Mouse (Mus musculus): Measurements from ENCODE around the gene Klrk1. TPM values are rescaled to one million over a fixed set of nuclear protein-coding genes. Genes with fewer than 3 reads are reported as not detected.
"Not testable (repeated sequence)": the region's sequence is repeated elsewhere in the genome, so short reads cannot be mapped to it uniquely, and the experiment has no call there.

Gene Klrk1
- polyA plus RNA-seq (2012; ENCODE audit: insufficient read depth, low replicate concordance), result not detected in 2 replicates

DNA sequence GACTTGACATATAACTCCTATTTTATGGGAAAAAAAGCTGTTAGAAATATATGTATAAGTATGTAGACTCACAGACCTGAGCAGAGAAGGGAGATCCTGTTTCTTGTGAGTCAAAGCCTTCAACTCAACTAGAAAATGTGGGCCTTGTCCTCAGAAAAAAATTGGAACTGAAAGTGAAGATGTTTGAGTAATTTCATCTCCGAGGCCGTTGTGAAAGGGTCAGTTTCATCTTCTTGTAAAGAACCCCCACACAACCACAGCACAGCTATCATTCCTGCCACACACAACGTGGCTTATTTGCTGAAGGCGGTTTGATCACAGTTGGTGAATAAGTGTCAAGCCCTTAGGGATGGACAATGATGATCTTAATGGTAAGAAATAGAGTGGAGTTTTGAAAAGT is at the start of gene Klrk1:
Gene Klrk1, minus strand, starts transcription at position 130 of the 400 bp plus-strand sequence.
- Histone ChIP-seq H3K4me1 (no peaks in the 10 kb centered on the region), H3K36me3 (replicated peaks; ENCODE audit: low read length) (no peaks in the 10 kb centered on the region), H3K4me3 (replicated peaks) (no peak within 1 kb of the TSS), H3K27me3 (replicated peaks) (no peaks in the 10 kb centered on the region), H3K9me3 (no peaks in the 10 kb centered on the region)
- TF ChIP-seq FLI1 (IDR thresholded peaks at IDR 0.05; ENCODE audit: low read length) (no peak), GATA1 (IDR thresholded peaks at IDR 0.05; ENCODE audit: borderline replicate concordance, low read length) (no peak)

DNA sequence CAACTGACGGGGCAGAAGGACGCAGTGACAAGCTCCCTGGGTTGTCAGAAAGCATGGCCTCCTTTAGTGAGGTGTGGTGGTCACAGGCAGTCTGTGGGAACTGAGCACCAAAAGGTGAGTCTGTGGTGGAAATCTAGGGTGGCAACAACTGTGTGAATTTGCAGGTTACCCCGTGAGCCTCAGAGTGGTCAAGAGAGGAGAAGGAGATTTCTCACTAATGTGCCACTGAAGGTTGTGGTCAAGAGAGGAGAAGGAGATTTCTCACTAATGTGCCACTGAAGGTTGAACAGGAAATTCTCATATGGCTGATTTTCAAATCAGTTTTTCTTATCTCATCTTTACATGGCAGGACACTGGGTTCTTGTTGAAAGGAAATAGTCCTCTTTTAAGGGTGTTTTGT is 37.6 kb upstream of the Klrk1 start:
- H3K36me3 ChIP-seq (replicated peaks; ENCODE audit: low read length); H3K4me3 ChIP-seq (replicated peaks); H3K27me3 ChIP-seq (replicated peaks); H3K9me3 ChIP-seq; H3K4me1 ChIP-seq: not testable (repeated sequence)

DNA sequence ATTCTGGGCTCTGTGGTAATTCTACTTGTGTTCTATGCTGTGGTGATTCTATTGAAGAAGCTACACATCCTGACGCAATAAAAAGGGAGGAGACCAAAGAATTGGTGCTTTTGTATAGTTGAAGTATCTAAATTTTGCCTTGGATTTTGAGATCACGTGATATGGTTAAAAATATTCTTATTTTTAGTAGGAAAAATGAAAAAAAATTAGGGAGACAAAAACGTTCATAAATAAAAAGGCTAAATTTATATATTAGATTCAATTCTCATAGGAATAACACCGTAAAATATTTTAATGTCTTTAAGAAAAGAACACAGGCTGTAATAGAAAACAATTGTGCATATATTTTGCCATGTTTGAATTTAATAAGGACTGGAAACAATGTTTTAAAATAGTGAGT is 36.9 kb upstream of the Klrk1 start, which contains the start of gene Klrc2:
Gene Klrc2, minus strand, starts transcription at position 101 of the 400 bp plus-strand sequence.
- not testable (repeated sequence) for H3K4me3 ChIP-seq (replicated peaks); H3K4me1 ChIP-seq; H3K9me3 ChIP-seq; H3K36me3 ChIP-seq (replicated peaks; ENCODE audit: low read length); H3K27me3 ChIP-seq (replicated peaks)

DNA sequence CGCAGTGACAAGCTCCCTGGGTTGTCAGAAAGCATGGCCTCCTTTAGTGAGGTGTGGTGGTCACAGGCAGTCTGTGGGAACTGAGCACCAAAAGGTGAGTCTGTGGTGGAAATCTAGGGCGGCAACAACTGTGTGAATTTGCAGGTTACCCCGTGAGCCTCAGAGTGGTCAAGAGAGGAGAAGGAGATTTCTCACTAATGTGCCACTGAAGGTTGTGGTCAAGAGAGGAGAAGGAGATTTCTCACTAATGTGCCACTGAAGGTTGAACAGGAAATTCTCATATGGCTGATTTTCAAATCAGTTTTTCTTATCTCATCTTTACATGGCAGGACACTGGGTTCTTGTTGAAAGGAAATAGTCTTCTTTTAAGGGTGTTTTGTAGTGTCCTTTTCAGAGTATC is 20.4 kb upstream of the Klrk1 start:
- H3K4me1 ChIP-seq; H3K36me3 ChIP-seq (replicated peaks; ENCODE audit: low read length); H3K9me3 ChIP-seq; H3K4me3 ChIP-seq (replicated peaks); H3K27me3 ChIP-seq (replicated peaks): not testable (repeated sequence)

DNA sequence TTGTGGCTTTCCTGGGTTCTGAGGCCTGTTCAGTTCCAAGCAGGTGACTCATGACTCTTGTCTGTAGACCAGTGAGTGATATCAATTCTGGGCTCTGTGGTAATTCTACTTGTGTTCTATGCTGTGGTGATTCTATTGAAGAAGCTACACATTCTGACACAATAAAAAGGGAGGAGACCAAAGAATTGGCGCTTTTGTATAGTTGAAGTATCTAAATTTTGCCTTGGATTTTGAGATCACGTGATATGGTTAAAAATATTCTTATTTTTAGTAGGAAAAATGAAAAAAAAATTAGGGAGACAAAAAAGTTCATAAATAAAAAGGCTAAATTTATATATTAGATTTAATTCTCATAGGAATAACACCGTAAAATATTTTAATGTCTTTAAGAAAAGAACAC is 19.6 kb upstream of the Klrk1 start, which contains the start of gene Klrc3:
Gene Klrc3, minus strand, starts transcription at position 101 of the 400 bp plus-strand sequence.
- H3K36me3 ChIP-seq (replicated peaks; ENCODE audit: low read length); H3K9me3 ChIP-seq; H3K4me1 ChIP-seq; H3K27me3 ChIP-seq (replicated peaks); H3K4me3 ChIP-seq (replicated peaks): not testable (repeated sequence)

DNA sequence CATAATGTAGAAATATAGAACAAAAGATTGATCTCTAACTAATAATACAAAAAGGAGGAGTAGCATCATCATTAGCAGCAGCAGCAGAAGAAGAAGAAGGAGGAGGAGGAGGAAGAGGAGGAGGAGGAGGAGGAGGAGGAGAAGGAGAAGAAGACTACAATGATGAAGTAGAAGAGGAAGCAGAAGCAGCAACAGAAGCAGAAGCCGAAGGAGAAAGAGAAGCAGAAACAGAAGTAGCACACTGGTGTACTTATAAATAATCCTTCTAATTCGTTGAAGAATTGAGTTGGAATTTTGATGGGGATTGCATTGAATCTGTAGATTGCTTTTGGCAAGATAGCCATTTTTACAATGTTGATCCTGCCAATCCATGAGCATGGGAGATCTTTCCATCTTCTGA is 7.4 kb upstream of the Klrk1 start:
- H3K9me3 ChIP-seq; H3K4me3 ChIP-seq (replicated peaks); H3K36me3 ChIP-seq (replicated peaks; ENCODE audit: low read length); H3K27me3 ChIP-seq (replicated peaks); H3K4me1 ChIP-seq: not testable (repeated sequence)

DNA sequence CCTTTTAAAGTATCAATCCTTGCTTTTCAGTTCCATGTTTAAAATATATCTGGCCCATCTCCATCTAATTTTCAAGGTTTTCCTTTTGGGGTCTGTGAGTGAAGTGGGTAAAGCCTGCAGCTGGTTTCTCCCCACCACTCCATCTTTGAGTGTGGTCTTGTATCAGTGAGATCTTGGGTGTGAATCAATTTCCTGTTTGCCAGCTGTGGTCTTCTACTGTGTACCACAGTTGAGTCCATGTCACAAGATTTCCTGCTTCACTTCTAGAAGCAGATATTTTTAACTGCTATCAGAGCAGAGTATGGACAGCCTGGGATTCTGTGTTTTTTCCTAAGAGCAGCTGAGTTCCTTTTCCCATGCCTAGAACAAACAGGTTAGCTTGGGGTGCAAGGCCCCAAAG is 15.3 kb downstream of the Klrk1 start:
- H3K27me3 ChIP-seq (replicated peaks), result no peaks in the 10 kb centered on the region
- H3K4me1 ChIP-seq, result no peaks in the 10 kb centered on the region
- TF ChIP-seq GATA1 (IDR thresholded peaks at IDR 0.05; ENCODE audit: borderline replicate concordance, low read length) (no peak), FLI1 (IDR thresholded peaks at IDR 0.05; ENCODE audit: low read length) (no peak)
- no peaks in the 10 kb centered on the region for H3K9me3 ChIP-seq
- H3K4me3 ChIP-seq (replicated peaks), result no peak overlapping the region
- H3K36me3 ChIP-seq (replicated peaks; ENCODE audit: low read length), result no peaks in the 10 kb centered on the region

DNA sequence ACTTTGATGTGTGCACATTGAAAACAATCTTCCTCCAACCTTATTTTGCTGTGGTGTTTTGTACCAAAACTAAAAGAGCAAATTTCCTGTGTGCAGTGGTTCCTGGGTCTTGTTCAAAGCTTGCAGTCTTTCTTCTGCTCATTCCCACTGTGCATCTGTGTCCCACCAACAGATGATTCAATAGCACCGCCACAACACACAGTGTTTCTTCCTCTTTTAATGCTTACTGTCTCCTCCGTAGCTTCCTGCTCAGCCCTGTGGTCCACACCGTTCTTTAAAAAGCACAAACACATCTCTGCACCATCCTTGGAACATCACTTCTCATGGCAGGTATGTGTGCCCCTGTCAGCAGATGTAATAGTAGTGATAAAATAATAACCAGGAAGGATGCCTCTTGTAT is 32.2 kb downstream of the Klrk1 start, which contains the start of gene Klrd1:
Gene Klrd1, plus strand, starts transcription at position 275 of the 400 bp plus-strand sequence.
- H3K27me3 ChIP-seq (replicated peaks), result no peaks in the 10 kb centered on the region
- H3K4me1 ChIP-seq, result peaks cover 3% of the 10 kb centered on the region; the same call in 1 of the 2 replicates
- H3K9me3 ChIP-seq, result no peaks in the 10 kb centered on the region
- no peaks in the 10 kb centered on the region for H3K36me3 ChIP-seq (replicated peaks; ENCODE audit: low read length)
- TF ChIP-seq GATA1 (IDR thresholded peaks at IDR 0.05; ENCODE audit: borderline replicate concordance, low read length) (no peak), FLI1 (IDR thresholded peaks at IDR 0.05; ENCODE audit: low read length) (no peak)
- H3K4me3 ChIP-seq (replicated peaks), result peak within 1 kb of the TSS; percentile 64

DNA sequence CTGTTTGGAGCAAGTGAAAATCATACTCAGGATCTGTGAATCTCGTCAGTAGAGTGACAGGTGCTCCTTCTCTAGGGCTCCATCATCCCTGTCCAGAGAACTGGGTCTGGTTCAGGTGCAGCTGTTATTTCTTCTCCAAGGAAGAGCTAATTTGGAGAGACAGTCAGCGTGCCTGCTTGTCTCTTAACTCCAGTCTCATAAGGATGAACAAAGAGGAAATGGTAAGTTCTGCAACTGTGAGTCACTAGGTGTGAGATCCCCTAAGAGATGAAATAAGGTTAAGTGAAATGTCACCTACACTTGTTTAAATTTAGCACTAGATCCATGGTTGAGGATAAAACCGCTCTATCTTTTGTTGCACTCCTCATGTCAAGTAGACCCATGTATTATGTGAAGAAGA is 40.6 kb downstream of the Klrk1 start:
- Histone ChIP-seq H3K27me3 (replicated peaks) (peaks cover 2% of the 10 kb centered on the region), H3K36me3 (replicated peaks; ENCODE audit: low read length) (no peaks in the 10 kb centered on the region), H3K9me3 (no peaks in the 10 kb centered on the region), H3K4me1 (peaks cover 3% of the 10 kb centered on the region; the same call in 1 of the 2 replicates), H3K4me3 (replicated peaks) (no peak overlapping the region)
- TF ChIP-seq FLI1 (IDR thresholded peaks at IDR 0.05; ENCODE audit: low read length) (no peak), GATA1 (IDR thresholded peaks at IDR 0.05; ENCODE audit: borderline replicate concordance, low read length) (no peak)

DNA sequence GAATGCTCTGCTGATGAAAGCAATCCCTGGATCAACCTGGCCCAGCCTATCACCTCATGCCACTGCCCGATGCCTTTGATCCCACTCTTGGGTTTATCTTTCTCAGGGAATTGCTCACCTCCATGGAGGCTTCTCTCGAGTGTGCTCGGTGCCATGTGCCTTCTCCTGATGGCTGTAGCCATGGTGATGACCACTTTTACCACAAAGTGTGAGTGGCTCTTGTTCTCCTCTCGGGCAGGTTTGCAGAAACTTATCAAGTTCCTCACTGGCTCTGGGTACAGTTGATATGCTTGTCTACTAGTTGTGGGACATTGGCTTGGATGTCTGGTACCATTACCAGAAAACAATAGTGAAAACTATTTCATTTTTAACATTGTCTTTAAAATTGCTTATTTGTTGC is 41.8 kb downstream of the Klrk1 start:
- Histone ChIP-seq H3K9me3 (no peaks in the 10 kb centered on the region), H3K4me3 (replicated peaks) (no peak overlapping the region), H3K27me3 (replicated peaks) (peaks cover 2% of the 10 kb centered on the region), H3K36me3 (replicated peaks; ENCODE audit: low read length) (no peaks in the 10 kb centered on the region), H3K4me1 (peaks cover 3% of the 10 kb centered on the region; the same call in 1 of the 2 replicates)
- TF ChIP-seq GATA1 (IDR thresholded peaks at IDR 0.05; ENCODE audit: borderline replicate concordance, low read length) (no peak), FLI1 (IDR thresholded peaks at IDR 0.05; ENCODE audit: low read length) (no peak)

DNA sequence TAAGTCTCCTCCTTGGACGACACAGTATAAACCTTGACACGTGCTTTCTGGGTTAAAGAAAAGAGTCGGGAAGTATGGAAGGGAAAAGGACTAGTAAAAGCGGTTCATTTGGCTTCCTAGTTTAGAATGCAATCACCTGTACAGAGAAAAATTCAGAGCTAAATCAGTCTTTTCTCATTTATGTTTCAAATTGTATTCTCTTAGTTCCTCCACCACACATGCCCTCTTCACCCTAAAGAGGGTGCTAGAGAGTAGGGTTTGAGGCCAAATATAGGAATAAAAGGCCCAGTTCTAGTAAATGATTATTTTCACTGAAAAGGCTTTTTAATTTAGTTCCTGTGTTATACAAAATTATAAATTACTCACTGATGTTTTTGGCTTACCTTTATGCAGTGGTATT is 42.4 kb downstream of the Klrk1 start:
- Histone ChIP-seq H3K9me3 (no peaks in the 10 kb centered on the region), H3K36me3 (replicated peaks; ENCODE audit: low read length) (no peaks in the 10 kb centered on the region), H3K27me3 (replicated peaks) (peaks cover 2% of the 10 kb centered on the region), H3K4me1 (peaks cover 3% of the 10 kb centered on the region; the same call in 1 of the 2 replicates), H3K4me3 (replicated peaks) (no peak overlapping the region)
- TF ChIP-seq FLI1 (IDR thresholded peaks at IDR 0.05; ENCODE audit: low read length) (no peak), GATA1 (IDR thresholded peaks at IDR 0.05; ENCODE audit: borderline replicate concordance, low read length) (no peak)

Data from megakaryocyte, embryonic 14.5 days (primary cell).